Mouse (Mus musculus): Measurements from ENCODE around the gene Plk3.
A peak's percentile ranks its signal among the peaks of the same experiment; 100 is the strongest.

Plk3 gene

GRCm38 (mm10) chr4:117133817-117134600 lies at the start of gene Plk3:
TSS of gene Plk3 (minus strand) at chr4:117133963.
- peak; percentile 99 for DNase-seq (ENCODE audit: low spot score)

DNA sequence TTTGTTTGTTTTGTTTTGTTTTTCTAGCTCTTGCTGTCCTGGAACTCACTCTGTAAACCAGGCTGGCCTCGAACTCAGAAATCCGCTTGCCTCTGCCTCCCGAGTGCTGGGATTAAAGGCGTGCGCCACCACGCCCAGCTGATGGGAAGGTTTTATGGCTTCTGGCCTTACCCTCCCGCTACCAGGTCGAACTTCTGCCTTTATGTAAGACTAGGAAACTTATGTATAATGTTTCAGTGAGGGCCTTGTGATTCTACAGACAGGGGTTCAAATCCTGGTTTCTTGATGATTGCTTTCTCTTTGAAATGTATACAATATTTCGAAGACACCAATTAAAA lies 49.0 kb upstream of the Plk3 start:
- peak; percentile 20 for DNase-seq (ENCODE audit: low spot score)

DNA sequence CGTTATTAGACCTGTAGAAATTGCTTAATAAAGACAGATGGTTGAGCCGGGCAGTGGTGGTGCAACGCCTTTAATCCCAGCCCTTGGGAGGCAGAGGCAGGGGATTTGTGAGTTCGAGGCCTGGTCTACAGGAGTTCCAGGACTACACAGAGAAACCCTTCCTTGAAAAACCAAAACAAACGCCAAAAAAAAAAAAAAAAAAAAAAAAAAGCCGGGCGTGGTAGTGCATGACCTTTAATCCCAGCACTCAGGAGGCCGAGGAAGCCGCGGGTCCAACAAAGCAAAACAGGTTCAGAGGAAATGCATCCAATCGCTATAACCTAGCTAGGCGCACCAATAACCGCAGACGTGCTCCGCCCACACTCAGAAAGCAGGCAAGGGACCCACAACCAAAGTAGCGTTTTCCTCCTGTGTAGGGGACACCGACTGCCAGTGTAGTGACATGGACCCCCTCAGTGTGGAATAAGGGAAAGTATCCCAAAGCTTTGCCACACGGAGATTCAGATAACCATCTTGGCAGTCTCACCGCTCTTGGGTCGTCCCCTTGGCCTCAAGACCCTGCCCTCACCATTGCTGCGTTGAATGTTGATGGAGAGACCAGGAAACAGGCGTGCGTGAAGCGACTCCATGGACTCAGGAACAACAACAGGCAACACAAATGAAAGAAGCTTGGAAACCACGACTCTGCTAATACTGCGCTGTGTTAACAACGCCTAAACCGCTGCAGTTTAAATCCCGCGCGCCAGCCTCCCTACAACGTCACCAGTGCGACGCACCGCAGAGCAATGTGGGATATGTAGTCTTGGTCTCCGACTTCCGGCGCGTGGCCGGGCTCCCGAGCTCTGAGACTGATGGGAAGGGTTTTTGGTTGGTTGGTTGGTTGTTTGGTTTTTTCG lies 48.3 kb upstream of the Plk3 start, which contains the start of gene Kif2c:
Gene Kif2c (minus strand): TSS at position 777 of the 896 bp plus-strand sequence.
- DNase-seq (ENCODE audit: low spot score), result peak; percentile 97

GRCm38 (mm10) chr4:117169936-117170335 lies 36.2 kb upstream of the Plk3 start:
- no peak for DNase-seq (ENCODE audit: low spot score)

DNA sequence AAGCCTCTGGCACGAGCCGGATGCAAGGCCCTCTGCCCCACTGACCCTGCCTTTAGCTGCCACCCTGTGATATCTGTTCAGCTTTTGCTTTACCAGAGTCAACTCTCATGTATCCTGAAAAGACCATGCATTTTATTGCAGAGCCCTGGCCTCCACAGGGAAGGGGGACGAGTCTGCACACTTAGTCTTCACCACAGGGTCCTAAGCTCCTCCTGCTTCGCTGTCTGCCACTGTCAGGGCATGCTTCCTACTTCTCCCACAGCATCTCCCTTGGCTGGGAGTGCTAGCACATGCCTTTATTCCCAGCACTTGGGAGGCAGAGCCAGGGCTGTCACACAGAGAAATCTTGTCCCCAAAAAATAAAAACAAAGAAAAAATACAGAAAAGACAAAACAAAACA lies 27.4 kb upstream of the Plk3 start:
- no peak for DNase-seq (ENCODE audit: low spot score)

DNA sequence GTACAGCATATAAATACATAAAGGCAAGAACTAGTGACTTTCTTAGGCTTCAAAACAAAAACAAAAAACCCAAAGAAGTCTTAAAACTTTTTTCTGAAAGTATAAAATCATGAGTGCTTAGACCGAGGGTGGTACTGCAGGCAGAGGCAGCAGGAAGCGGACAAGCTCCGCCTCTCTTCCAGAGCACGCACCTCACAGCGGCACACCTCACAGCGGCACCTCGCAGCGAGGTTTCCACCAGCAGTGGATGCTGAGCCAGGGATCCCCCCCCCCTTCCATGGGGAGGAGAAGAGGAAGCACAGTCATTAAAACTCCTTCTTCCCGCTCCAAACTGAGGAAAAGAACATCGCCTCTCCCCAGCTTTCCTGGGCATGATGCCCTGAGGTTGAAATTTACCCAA lies 25.9 kb upstream of the Plk3 start:
- DNase-seq (ENCODE audit: low spot score), result no peak

DNA sequence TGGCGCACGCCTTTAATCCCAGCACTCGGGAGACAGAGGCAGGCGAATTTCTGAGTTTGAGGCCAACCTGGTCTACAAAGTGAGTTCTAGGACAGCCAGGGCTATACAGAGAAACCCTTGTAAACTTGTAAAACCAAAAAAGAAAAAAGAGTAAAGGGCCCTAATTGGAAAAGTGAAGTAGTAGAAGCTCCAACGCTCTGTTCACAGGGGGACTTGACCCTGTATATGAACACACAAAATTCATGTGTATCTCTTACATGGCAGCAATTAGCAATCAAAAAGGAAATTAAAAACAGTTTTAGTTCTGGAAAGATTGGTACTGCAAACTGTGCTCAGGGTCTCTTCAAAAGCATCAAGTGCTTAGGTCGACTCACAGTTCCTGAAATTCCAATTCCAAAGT lies 22.6 kb upstream of the Plk3 start:
- DNase-seq (ENCODE audit: low spot score), result no peak

DNA sequence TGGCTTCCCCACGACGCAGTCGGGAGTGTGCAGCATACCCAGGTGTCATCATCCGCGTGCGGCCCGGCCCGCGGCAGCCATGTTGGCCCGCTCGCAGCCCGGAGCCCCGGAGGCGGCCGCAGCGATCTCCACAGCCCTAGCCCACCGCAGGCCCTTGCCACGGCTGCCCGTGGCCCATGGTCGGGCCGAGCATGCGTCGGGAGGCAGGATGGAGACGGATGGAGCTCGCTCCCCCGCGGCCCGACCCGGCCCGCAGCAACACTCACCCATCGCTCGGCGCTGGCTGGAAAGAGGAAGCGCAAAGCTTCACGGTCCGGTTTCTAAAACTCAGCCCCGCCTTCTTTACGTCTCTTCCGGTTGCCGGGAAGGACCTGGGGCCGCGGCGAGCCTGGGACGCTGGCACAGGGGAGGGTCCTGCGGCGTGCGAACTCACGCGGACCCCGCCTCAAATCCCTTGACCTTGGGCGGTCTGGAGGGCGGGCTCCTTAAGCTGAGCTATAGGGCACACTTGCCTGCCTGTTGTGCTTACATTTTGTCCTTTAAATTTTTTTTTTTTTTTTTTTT lies 22.1 kb upstream of the Plk3 start, which contains the start of gene Rps8:
Gene Rps8 (minus strand): TSS at position 452 of the 564 bp plus-strand sequence.
- peak; percentile 97 for DNase-seq (ENCODE audit: low spot score)

DNA sequence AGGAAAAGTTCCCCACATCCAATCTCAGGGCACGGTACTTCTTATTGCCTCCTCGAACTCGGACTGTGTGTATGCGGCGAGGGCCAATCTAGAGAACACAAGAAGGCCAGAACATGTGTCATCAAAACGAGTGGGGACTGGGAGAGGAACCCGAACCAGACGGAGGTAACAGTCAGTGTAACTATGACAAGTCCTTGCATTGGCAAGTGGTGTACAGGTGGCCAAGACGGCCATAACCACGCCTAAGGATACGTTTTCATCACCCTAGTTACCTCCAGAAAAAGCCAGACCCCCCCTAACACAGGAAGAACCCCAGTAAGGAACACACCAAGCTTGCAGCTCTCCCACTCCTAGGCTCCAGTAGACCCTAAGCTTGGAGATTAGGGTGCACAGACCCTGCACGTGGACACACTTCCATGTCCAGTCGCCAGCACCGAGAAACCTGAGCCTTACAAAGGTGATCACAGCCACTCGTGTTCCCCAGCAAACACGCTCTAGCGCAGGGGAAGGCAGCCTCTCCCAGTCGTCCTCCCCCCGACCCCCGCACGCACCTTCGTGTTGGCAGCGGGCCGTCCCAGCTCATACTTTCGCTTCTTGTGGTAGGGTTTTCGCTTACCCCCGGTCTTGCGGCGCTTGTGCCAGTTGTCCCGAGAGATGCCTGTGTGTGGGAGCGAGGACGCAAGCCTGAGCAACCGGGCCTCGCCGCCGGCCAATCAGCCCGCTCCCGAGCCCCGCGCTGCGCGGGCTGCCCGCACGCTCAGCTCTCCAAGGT lies 21.4 kb upstream of the Plk3 start:
- no peak for DNase-seq (ENCODE audit: low spot score)

DNA sequence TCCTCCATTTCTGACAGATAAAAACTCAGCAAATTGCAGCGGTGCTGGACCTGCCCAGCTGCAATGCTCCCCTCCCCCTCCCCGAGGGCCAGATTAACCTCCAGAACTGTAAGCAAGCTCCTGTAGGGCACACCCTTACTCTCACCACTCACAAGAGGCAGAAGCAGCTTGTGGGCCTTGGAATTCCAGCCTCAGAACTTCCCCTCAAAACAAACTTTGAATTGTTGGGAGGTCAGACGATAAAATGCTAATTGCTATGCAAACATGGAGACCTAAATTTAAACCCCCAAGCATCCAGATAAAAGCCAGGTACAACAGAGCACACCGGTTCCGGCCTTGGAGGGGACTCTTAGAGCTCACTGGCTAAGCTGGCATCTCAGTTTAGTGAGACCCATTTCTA lies 19.0 kb upstream of the Plk3 start:
- DNase-seq (ENCODE audit: low spot score), result no peak

DNA sequence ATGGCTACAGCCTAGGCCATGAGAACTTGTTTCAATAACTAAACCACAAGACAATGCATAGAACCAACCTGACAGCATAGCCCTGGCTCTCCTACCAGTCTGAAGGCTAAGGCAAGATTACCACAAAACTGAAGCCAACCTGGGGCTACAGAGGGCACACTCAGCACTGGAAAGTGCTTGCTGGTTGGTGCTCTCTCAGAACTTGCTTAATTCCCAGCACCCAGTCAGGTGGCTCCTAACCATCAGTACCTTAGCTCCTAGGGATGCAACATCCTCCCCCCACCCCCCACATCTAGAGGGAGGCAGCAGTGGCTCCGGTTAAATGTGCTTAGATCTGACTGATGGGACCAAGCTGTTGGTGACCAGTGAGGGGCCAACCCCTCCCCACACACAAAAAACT lies 17.7 kb upstream of the Plk3 start:
- DNase-seq (ENCODE audit: low spot score), result no peak

- DNase-seq (ENCODE audit: low spot score), result no peak
Observed at GRCm38 (mm10) chr4:117150212-117150733, 16.5 kb upstream of the Plk3 start.

DNA sequence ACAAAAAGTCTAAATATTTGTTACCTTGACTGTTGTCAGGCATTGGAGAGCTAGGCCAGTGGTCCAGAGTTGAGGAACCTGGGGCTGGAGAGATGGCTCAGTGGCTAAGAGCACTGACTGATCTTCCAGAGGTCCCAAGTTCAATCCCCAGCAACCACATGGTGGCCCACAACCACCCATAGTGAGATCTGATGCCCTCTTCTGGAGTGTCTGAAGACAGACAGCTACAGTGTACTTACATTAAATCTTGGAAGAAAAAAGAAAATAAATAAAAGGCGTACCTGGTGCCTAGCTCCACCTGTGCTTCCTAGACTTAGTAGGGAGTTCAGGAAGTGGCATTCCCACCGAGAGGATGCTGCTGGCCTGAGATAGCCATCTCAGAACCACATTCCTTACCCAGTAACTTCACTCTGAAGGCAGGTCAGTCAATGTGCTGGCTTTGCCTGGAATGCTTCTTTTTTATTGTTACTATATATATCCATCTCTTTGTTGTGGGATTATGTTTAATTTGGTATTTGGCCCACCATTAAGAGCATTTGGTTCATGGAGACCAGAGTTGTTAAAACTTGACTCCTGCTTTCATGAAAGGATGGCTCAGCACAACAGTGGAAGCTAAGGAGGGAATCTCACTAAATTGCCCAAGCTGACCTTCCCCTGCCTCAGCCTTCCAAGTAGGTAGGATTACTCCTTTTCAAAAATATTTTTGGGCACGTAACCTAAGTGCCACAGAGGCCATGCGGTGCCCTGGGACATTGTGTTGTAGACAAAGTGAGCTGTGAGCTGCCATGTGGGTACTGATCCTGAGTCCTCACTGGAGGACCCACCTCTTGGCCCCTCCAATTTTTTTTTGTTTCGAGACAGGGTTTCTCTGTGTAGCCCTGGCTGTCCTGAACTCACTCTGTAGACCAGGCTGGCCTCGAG lies 15.8 kb upstream of the Plk3 start:
- no peak for DNase-seq (ENCODE audit: low spot score)

DNA sequence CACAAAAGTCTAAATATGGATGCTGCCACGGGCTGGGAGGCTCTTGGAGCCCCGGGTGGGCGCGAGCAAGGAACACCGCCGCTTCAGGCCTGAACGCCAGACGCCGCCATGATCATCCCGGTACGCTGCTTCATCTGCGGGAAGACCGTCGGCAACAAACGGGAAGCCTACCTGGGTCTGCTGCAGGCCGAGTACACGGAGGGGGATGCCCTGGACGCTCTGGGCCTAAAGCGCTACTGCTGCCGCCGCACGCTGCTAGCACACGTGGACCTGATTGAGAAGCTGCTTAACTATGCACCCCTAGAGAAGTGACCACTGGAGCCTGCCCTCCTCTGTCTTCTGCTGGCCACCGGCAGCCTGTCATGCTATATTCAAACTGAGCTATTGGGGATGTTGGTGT lies 15.1 kb upstream of the Plk3 start:
- no peak for DNase-seq (ENCODE audit: low spot score)

DNA sequence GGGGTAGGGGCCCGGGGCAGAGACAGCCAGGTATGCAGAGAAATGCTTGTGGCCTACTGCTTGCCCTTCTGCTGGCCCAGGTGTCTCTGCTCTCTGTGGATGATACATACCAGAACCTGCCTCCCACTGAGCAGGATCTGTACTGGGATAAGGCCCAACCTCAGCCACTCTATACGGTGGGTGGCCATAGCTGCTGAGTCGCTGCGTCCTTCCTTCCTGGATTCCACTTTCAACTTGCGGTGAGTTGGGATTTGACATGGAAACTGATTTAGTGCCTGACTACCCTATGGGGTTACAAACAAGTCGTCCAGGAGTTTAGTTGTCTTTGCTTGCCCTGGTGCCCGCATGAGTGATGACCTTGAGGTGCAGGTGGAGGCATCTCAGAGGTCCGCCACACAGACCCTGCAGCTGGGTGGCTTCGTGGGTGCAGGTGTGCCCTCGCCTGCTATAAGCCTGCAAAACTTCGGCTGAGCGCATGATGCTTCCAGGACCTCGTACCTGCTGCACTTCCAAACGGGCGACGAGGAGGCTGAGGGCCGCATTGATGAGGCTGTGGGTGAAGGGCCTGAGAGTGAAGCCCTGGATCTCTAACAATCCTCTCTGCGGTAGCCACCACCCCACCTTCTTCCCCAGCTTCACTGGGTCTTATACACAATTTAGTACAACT lies 14.4 kb upstream of the Plk3 start:
- no peak for DNase-seq (ENCODE audit: low spot score)

- peak; percentile 86 for DNase-seq (ENCODE audit: low spot score)
Observed at GRCm38 (mm10) chr4:117146176-117146575, 12.4 kb upstream of the Plk3 start.

- no peak for DNase-seq (ENCODE audit: low spot score)
Observed at GRCm38 (mm10) chr4:117145248-117145647, 11.5 kb upstream of the Plk3 start.

DNA sequence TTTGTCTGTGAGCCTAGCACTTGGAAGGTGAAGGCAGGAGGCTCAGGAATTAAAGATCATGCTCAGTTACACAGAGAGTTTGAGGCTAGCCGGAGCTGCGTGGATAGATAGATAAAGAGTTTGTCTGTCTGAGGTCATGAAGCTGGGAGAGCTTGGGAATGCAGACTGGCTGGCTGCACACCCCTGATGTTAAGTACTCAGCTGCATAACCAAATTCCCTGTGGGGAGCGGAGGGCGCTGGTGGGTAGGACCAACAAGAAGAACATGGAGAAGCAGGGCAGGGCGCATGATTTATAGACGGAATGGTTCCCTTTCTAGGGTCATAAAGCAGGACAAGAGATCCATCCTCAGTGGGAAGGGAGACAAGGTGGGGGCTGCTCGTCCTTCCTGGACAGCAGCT lies 9.3 kb upstream of the Plk3 start:
- no peak for DNase-seq (ENCODE audit: low spot score)

DNA sequence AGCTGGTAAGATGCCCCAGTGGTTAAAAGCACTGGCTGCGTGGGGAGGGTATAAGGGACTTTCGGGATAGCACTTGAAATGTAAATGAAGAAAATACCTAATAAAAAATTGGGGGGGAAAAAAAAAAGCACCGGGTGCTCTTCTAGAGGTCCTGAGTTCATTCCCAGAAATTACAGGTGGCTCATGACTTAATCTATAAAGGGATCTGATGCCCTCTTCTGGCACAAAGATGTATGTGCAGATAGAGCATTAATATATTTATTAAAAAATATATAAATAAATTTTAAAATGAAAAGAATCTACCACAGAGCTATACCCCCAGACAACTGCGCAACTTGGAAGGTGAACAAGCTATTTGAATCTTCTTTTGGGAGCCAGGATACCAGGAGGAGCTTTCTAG lies 6.8 kb upstream of the Plk3 start:
- DNase-seq (ENCODE audit: low spot score), result no peak

GRCm38 (mm10) chr4:117139217-117139612 lies 5.5 kb upstream of the Plk3 start:
- DNase-seq (ENCODE audit: low spot score), result peak; percentile 78

Data from embryo, embryonic 10 days (tissue).